Mouse (Mus musculus): ENCODE data around the gene Myl10. TPM values are rescaled to one million over a fixed set of nuclear protein-coding genes. Genes with fewer than 3 reads are reported as not detected.
"Not testable (repeated sequence)": the region's sequence is repeated elsewhere in the genome, so short reads cannot be mapped to it uniquely, and the experiment has no call there.

Myl10 gene
- polyA plus RNA-seq, 1 experiment from 2014 or later, result not detected

GRCm38 (mm10) chr5:136714232-136714875 is 21.4 kb downstream of the Myl10 start:
- 15% methylated on average over 32 of the region's 32 CpGs for WGBS
- H3K27ac ChIP-seq (ENCODE audit: low read length), result peak overlapping the region; percentile 60
- H3K9ac ChIP-seq (replicated peaks; ENCODE audit: low read depth, low read length), result peak overlapping the region; percentile 40
- H3K36me3 ChIP-seq (ENCODE audit: control insufficient read depth, insufficient read depth), result no peaks in the 10 kb centered on the region
- peak overlapping the region; percentile 14 for H3K4me3 ChIP-seq (replicated peaks; ENCODE audit: low read length)
- H3K4me2 ChIP-seq (ENCODE audit: low read length), result peak overlapping the region; percentile 46
- no peak for ATAC-seq
- no peaks in the 10 kb centered on the region for H3K9me3 ChIP-seq (ENCODE audit: control insufficient read depth, low read length)
- peaks cover 3% of the 10 kb centered on the region; the same call in 1 of the 2 replicates for H3K27me3 ChIP-seq (replicated peaks; ENCODE audit: control insufficient read depth, insufficient read depth, low read length)
- H3K4me1 ChIP-seq (replicated peaks; ENCODE audit: control insufficient read depth, insufficient read depth, low read length), result peaks cover 14% of the 10 kb centered on the region

GRCm38 (mm10) chr5:136714879-136715278 is 21.9 kb downstream of the Myl10 start:
- no peaks in the 10 kb centered on the region for H3K9me3 ChIP-seq (ENCODE audit: control insufficient read depth, low read length)
- ATAC-seq, result no peak
- no peaks in the 10 kb centered on the region for H3K36me3 ChIP-seq (ENCODE audit: control insufficient read depth, insufficient read depth)
- H3K4me1 ChIP-seq (replicated peaks; ENCODE audit: control insufficient read depth, insufficient read depth, low read length), result peaks cover 14% of the 10 kb centered on the region
- H3K4me2 ChIP-seq (ENCODE audit: low read length), result peak overlapping the region; percentile 46
- 23% methylated on average over 11 of the region's 11 CpGs for WGBS
- H3K27ac ChIP-seq (ENCODE audit: low read length), result no peak overlapping the region
- H3K27me3 ChIP-seq (replicated peaks; ENCODE audit: control insufficient read depth, insufficient read depth, low read length), result peaks cover 2% of the 10 kb centered on the region; the same call in 1 of the 2 replicates
- peak overlapping the region; percentile 14 for H3K4me3 ChIP-seq (replicated peaks; ENCODE audit: low read length)
- H3K9ac ChIP-seq (replicated peaks; ENCODE audit: low read depth, low read length), result no peak overlapping the region

- no peak for ATAC-seq
- H3K27me3 ChIP-seq (replicated peaks; ENCODE audit: control insufficient read depth, insufficient read depth, low read length), result peaks cover 2% of the 10 kb centered on the region; the same call in 1 of the 2 replicates
- WGBS, result 64% methylated on average over 10 of the region's 10 CpGs
These were observed 24.0 kb downstream of the Myl10 start for GRCm38 (mm10) chr5:136716696-136717572.

GRCm38 (mm10) chr5:136717573-136717854 is 24.6 kb downstream of the Myl10 start:
- H3K36me3 ChIP-seq (ENCODE audit: control insufficient read depth, insufficient read depth), result no peaks in the 10 kb centered on the region
- no peak overlapping the region for H3K9ac ChIP-seq (replicated peaks; ENCODE audit: low read depth, low read length)
- H3K4me3 ChIP-seq (replicated peaks; ENCODE audit: low read length), result no peak overlapping the region
- H3K27ac ChIP-seq (ENCODE audit: low read length), result no peak overlapping the region
- 84% methylated on average over 2 of the region's 2 CpGs for WGBS
- H3K4me1 ChIP-seq (replicated peaks; ENCODE audit: control insufficient read depth, insufficient read depth, low read length), result peaks cover 11% of the 10 kb centered on the region
- no peaks in the 10 kb centered on the region for H3K9me3 ChIP-seq (ENCODE audit: control insufficient read depth, low read length)
- no peak for ATAC-seq
- H3K27me3 ChIP-seq (replicated peaks; ENCODE audit: control insufficient read depth, insufficient read depth, low read length), result peaks cover 2% of the 10 kb centered on the region; the same call in 1 of the 2 replicates
- H3K4me2 ChIP-seq (ENCODE audit: low read length), result no peak overlapping the region

More at GRCm38 (mm10) chr5:136716696-136717572, 24.0 kb downstream of the Myl10 start:
- Histone ChIP-seq H3K4me1 (replicated peaks; ENCODE audit: control insufficient read depth, insufficient read depth, low read length) (peaks cover 11% of the 10 kb centered on the region), H3K4me2 (ENCODE audit: low read length) (no peak overlapping the region), H3K4me3 (replicated peaks; ENCODE audit: low read length) (no peak overlapping the region), H3K27ac (ENCODE audit: low read length) (no peak overlapping the region), H3K9ac (replicated peaks; ENCODE audit: low read depth, low read length) (no peak overlapping the region), H3K9me3 (ENCODE audit: control insufficient read depth, low read length) (no peaks in the 10 kb centered on the region), H3K36me3 (ENCODE audit: control insufficient read depth, insufficient read depth) (no peaks in the 10 kb centered on the region)

- Histone ChIP-seq H3K9me3 (ENCODE audit: control insufficient read depth, low read length) (no peaks in the 10 kb centered on the region), H3K27ac (ENCODE audit: low read length) (no peak overlapping the region), H3K27me3 (replicated peaks; ENCODE audit: control insufficient read depth, insufficient read depth, low read length) (peaks cover 2% of the 10 kb centered on the region; the same call in 1 of the 2 replicates), H3K4me1 (replicated peaks; ENCODE audit: control insufficient read depth, insufficient read depth, low read length) (peaks cover 11% of the 10 kb centered on the region), H3K36me3 (ENCODE audit: control insufficient read depth, insufficient read depth) (no peaks in the 10 kb centered on the region), H3K4me2 (ENCODE audit: low read length) (no peak overlapping the region), H3K4me3 (replicated peaks; ENCODE audit: low read length) (no peak overlapping the region), H3K9ac (replicated peaks; ENCODE audit: low read depth, low read length) (no peak overlapping the region)
- ATAC-seq, result no peak
- 58% methylated on average over 8 of the region's 8 CpGs for WGBS
These were observed 25.7 kb downstream of the Myl10 start for GRCm38 (mm10) chr5:136718656-136719055.

- ATAC-seq, result no peak
- no peak overlapping the region for H3K27ac ChIP-seq (ENCODE audit: low read length)
- no peak overlapping the region for H3K4me3 ChIP-seq (replicated peaks; ENCODE audit: low read length)
- 0 out of 2 replicates have a peak, but pooled peaks cover 3% of the 10 kb centered on the region for H3K4me1 ChIP-seq (replicated peaks; ENCODE audit: control insufficient read depth, insufficient read depth, low read length)
- 81% methylated on average over 5 of the region's 5 CpGs for WGBS
- H3K4me2 ChIP-seq (ENCODE audit: low read length), result no peak overlapping the region
- H3K27me3 ChIP-seq (replicated peaks; ENCODE audit: control insufficient read depth, insufficient read depth, low read length), result no peaks in the 10 kb centered on the region
- no peak overlapping the region for H3K9ac ChIP-seq (replicated peaks; ENCODE audit: low read depth, low read length)
- H3K9me3 ChIP-seq (ENCODE audit: control insufficient read depth, low read length), result no peaks in the 10 kb centered on the region
- H3K36me3 ChIP-seq (ENCODE audit: control insufficient read depth, insufficient read depth), result no peaks in the 10 kb centered on the region
These were observed 28.6 kb downstream of the Myl10 start for GRCm38 (mm10) chr5:136721596-136721995.

GRCm38 (mm10) chr5:136726271-136726670 is 33.3 kb downstream of the Myl10 start:
- not testable (repeated sequence) for H3K27ac ChIP-seq (ENCODE audit: low read length); H3K4me3 ChIP-seq (replicated peaks; ENCODE audit: low read length); H3K36me3 ChIP-seq (ENCODE audit: control insufficient read depth, insufficient read depth); H3K4me1 ChIP-seq (replicated peaks; ENCODE audit: control insufficient read depth, insufficient read depth, low read length); H3K4me2 ChIP-seq (ENCODE audit: low read length); H3K9me3 ChIP-seq (ENCODE audit: control insufficient read depth, low read length); H3K9ac ChIP-seq (replicated peaks; ENCODE audit: low read depth, low read length); ATAC-seq; H3K27me3 ChIP-seq (replicated peaks; ENCODE audit: control insufficient read depth, insufficient read depth, low read length)
- 90% methylated on average over 4 of the region's 5 CpGs for WGBS

- WGBS, result 53% methylated on average over 6 of the region's 6 CpGs
- H3K27me3 ChIP-seq (replicated peaks; ENCODE audit: control insufficient read depth, insufficient read depth, low read length), result no peaks in the 10 kb centered on the region
- H3K9ac ChIP-seq (replicated peaks; ENCODE audit: low read depth, low read length), result no peak overlapping the region
- H3K4me2 ChIP-seq (ENCODE audit: low read length), result no peak overlapping the region
- ATAC-seq, result no peak
- no peak overlapping the region for H3K27ac ChIP-seq (ENCODE audit: low read length)
- H3K9me3 ChIP-seq (ENCODE audit: control insufficient read depth, low read length), result no peaks in the 10 kb centered on the region
- no peaks in the 10 kb centered on the region for H3K36me3 ChIP-seq (ENCODE audit: control insufficient read depth, insufficient read depth)
- no peak overlapping the region for H3K4me3 ChIP-seq (replicated peaks; ENCODE audit: low read length)
- no peaks in the 10 kb centered on the region for H3K4me1 ChIP-seq (replicated peaks; ENCODE audit: control insufficient read depth, insufficient read depth, low read length)
These were observed 46.0 kb downstream of the Myl10 start for GRCm38 (mm10) chr5:136738918-136739317.

GRCm38 (mm10) chr5:136746596-136746995 is 53.6 kb downstream of the Myl10 start:
- no peak overlapping the region for H3K4me2 ChIP-seq (ENCODE audit: low read length)
- 67% methylated on average over 9 of the region's 9 CpGs for WGBS
- no peaks in the 10 kb centered on the region for H3K36me3 ChIP-seq (ENCODE audit: control insufficient read depth, insufficient read depth)
- no peak overlapping the region for H3K27ac ChIP-seq (ENCODE audit: low read length)
- H3K27me3 ChIP-seq (replicated peaks; ENCODE audit: control insufficient read depth, insufficient read depth, low read length), result no peaks in the 10 kb centered on the region
- H3K9ac ChIP-seq (replicated peaks; ENCODE audit: low read depth, low read length), result no peak overlapping the region
- no peaks in the 10 kb centered on the region for H3K4me1 ChIP-seq (replicated peaks; ENCODE audit: control insufficient read depth, insufficient read depth, low read length)
- ATAC-seq, result no peak
- no peaks in the 10 kb centered on the region for H3K9me3 ChIP-seq (ENCODE audit: control insufficient read depth, low read length)
- no peak overlapping the region for H3K4me3 ChIP-seq (replicated peaks; ENCODE audit: low read length)

Data from forebrain, embryonic 16.5 days (tissue).